In the genomic region with DNA sequence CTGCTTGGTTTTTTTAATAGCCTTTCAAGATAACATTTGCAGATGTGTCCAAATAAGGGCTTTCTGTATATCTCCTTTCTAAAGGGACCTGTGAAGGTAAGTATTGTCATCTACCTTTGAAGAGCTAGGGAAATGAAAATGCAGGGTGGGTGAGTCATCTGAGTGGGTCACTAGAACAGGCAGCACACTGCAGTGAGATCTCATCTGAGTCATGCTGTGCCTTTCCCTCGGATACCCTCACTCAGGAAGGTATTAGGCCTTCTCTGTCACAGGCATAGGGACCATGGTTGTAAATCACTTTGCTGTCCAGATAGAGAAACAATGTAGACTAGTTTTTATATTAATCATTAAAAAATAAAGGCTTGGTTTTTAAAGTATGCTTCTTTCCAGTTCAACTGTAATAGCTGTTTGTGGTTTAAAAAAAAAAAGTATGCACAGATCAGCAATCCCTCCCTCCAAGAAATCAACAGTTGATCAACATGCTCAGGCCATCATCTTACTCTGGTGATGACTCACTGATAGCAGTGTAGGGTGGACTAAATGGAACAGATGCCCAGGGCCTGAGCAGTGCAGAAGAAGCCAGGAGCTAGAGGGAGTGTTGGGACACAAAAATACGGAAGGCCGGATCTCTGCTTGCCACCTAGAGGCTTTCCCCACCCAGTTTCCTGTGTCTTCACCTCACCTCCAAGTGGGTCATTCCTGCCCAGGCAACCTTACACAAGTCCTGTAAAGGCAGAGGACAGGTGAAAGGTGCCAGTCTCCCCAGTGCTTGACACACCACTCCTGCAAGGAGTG, we compare ENCODE assay signal across 14 mouse cellular contexts.
DNase-seq lines count a peak whose midpoint lies in the region; ATAC-seq and TF ChIP-seq lines count a peak whose summit lies in the region.
"Had no signal": no experiment of that assay in that cellular context is flagged by ENCODE, and none has a peak within 500 bp of the region (broad histone marks: within the 10 kb centered on the region; RNA-seq: fewer than 3 reads in every experiment).

No protein-coding gene starts in this region.

- no peak for DNase-seq in left cerebral cortex, adult 2 months (ENCODE audit: extremely low spot score in 1 of 2, low spot score in 2 of 2)
- DNase-seq in left cerebral cortex, postnatal 36 days (ENCODE audit: low spot score in 2 of 2), result no peak
- DNase-seq in forebrain, embryonic 14.5 days (ENCODE audit: low spot score), result no peak
- no peak for DNase-seq in thymus, adult 2 months
- DNase-seq in gastrocnemius, adult 18-20 months (ENCODE audit: low spot score), result no peak
- no peak for DNase-seq in frontal cortex, postnatal 10 days (ENCODE audit: low spot score in 2 of 2)
- DNase-seq: adrenal gland, postnatal 14 days; gastrocnemius, adult 2 months; kidney, postnatal 10 days had no signal

- intact Hi-C loops in left cerebral cortex, adult 2 months (cut with DNase I), result loop anchor here (10.0 kb wide), 1 partner anchor 284 kb away; no protein-coding TSS in a partner anchor
- intact Hi-C loops in left cerebral cortex, postnatal 36 days (cut with DNase I), result no loop called here

- no peak overlapping the region for H3K4me3 ChIP-seq in left cerebral cortex, adult 2 months
- no peak overlapping the region for H3K4me3 ChIP-seq in forebrain, embryonic 14.5 days (ENCODE audit: low read depth, low read length)
- H3K4me3 ChIP-seq in neural tube, embryonic 15.5 days (replicated peaks), result no peak overlapping the region
- no peak overlapping the region for H3K4me3 ChIP-seq in thymus, adult 2 months (ENCODE audit: control insufficient read depth, insufficient read depth, low read length)
- H3K4me3 ChIP-seq: gastrocnemius, adult 2 months; heart, embryonic 13.5 days; limb, embryonic 15.5 days; stomach, embryonic 15.5 days had no signal

- H3K4me2 ChIP-seq in forebrain, embryonic 14.5 days (ENCODE audit: low read length), result no peak overlapping the region
- H3K4me2 ChIP-seq in neural tube, embryonic 15.5 days, result no peak overlapping the region
- H3K4me2 ChIP-seq: heart, embryonic 13.5 days; limb, embryonic 15.5 days; stomach, embryonic 15.5 days had no signal

- TF ChIP-seq POLR2A in thymus, adult 2 months (IDR thresholded peaks at IDR 0.05; ENCODE audit: control insufficient read depth, extremely low read depth, insufficient read depth, low read length, poor library complexity), result no peak

- peaks cover 15% of the 10 kb centered on the region for H3K4me1 ChIP-seq in forebrain, embryonic 14.5 days (ENCODE audit: control insufficient read depth, insufficient read depth, low read length)
- peaks cover 64% of the 10 kb centered on the region for H3K4me1 ChIP-seq in neural tube, embryonic 15.5 days
- peaks cover 5% of the 10 kb centered on the region; the same call in 1 of the 2 replicates for H3K4me1 ChIP-seq in thymus, adult 2 months (replicated peaks; ENCODE audit: control insufficient read depth, insufficient read depth, low read length)

- 79% methylated on average over 3 of the region's 3 CpGs for WGBS in forebrain, embryonic 14.5 days
- 63% methylated on average over 3 of the region's 3 CpGs for WGBS in neural tube, embryonic 15.5 days
- WGBS in thymus, adult 2 months, result 93% methylated on average over 3 of the region's 3 CpGs

- TF ChIP-seq CTCF in left cerebral cortex, adult 2 months (IDR thresholded peaks at IDR 0.05), result no peak
- TF ChIP-seq CTCF in thymus, adult 2 months (IDR thresholded peaks at IDR 0.05; ENCODE audit: borderline replicate concordance, control insufficient read depth, extremely low read depth, insufficient read depth, low read length, poor library complexity), result no peak

- H3K27ac ChIP-seq in left cerebral cortex, adult 2 months, result peak overlapping the region; percentile 34; the same call in 1 of the 2 replicates
- H3K27ac ChIP-seq in forebrain, embryonic 14.5 days (ENCODE audit: low read depth, low read length), result peak overlapping the region; percentile 62; the same call in 1 of the 2 replicates
- peak overlapping the region; percentile 74 for H3K27ac ChIP-seq in neural tube, embryonic 15.5 days (replicated peaks)
- H3K27ac ChIP-seq in thymus, adult 2 months (ENCODE audit: control insufficient read depth, insufficient read depth, low read length), result no peak overlapping the region
- H3K27ac ChIP-seq: gastrocnemius, adult 2 months; heart, embryonic 13.5 days; limb, embryonic 15.5 days; stomach, embryonic 15.5 days had no signal

- H3K27me3 ChIP-seq in forebrain, embryonic 14.5 days (replicated peaks; ENCODE audit: control insufficient read depth, insufficient read depth, low read length), result no peaks in the 10 kb centered on the region
- H3K27me3 ChIP-seq in neural tube, embryonic 15.5 days (replicated peaks), result no peaks in the 10 kb centered on the region
- H3K27me3 ChIP-seq in thymus, adult 2 months (ENCODE audit: control insufficient read depth, insufficient read depth, low read length), result no peaks in the 10 kb centered on the region
- H3K27me3 ChIP-seq: heart, embryonic 13.5 days; limb, embryonic 15.5 days; stomach, embryonic 15.5 days had no signal

- 0 out of 2 replicates have a peak overlapping the region, but pooled peaks have one; percentile 17 for H3K9ac ChIP-seq in forebrain, embryonic 14.5 days (ENCODE audit: low read length)
- no peak overlapping the region for H3K9ac ChIP-seq in neural tube, embryonic 15.5 days (replicated peaks)
- H3K9ac ChIP-seq: heart, embryonic 13.5 days; limb, embryonic 15.5 days; stomach, embryonic 15.5 days had no signal

- no peak for ATAC-seq in forebrain, embryonic 14.5 days
- peak; percentile 76 for ATAC-seq in megakaryocyte, adult 5-6 weeks (ENCODE audit: poor library complexity, severe bottlenecking)
- no peak for ATAC-seq in neural tube, embryonic 15.5 days (ENCODE audit: low FRiP score)

- H3K36me3 ChIP-seq in forebrain, embryonic 14.5 days (ENCODE audit: control insufficient read depth, insufficient read depth, low read length), result no peaks in the 10 kb centered on the region
- no peaks in the 10 kb centered on the region for H3K36me3 ChIP-seq in neural tube, embryonic 15.5 days
- no peaks in the 10 kb centered on the region for H3K36me3 ChIP-seq in thymus, adult 2 months (ENCODE audit: control insufficient read depth, insufficient read depth, low read length)
- H3K36me3 ChIP-seq: heart, embryonic 13.5 days; stomach, embryonic 15.5 days had no signal

- no peaks in the 10 kb centered on the region for H3K9me3 ChIP-seq in forebrain, embryonic 14.5 days (replicated peaks; ENCODE audit: control insufficient read depth, low read length)
- no peaks in the 10 kb centered on the region for H3K9me3 ChIP-seq in neural tube, embryonic 15.5 days (replicated peaks)
- H3K9me3 ChIP-seq: heart, embryonic 13.5 days; limb, embryonic 15.5 days; stomach, embryonic 15.5 days had no signal
